Mouse (Mus musculus) neural tube, embryonic 13.5 days (tissue): ENCODE measurements around the gene Inpp5k. TPM values are rescaled to one million over a fixed set of nuclear protein-coding genes. Genes with fewer than 3 reads are reported as not detected.
"Not testable (repeated sequence)": the region's sequence is repeated elsewhere in the genome, so short reads cannot be mapped to it uniquely, and the experiment has no call there.

Source experiments
- ATAC-seq: fragments of 200-750 bp; cut with Nextera tagmentation; 2 replicates; pipeline ENCODE4 v1.8.0; 2017; ENCODE audit warnings: low read depth, mild to moderate bottlenecking, moderate TSS enrichment, moderate library complexity
- H3K27ac ChIP-seq: fragments of 300-500 bp; sonication (generic); replicated peaks from 2 replicates; pipeline ENCODE4 v1.5.1; 2015; ENCODE audit warnings: moderate library complexity, mild to moderate bottlenecking, inconsistent platforms
- H3K27me3 ChIP-seq: fragments of 300-500 bp; sonication (generic); 2 replicates; pipeline ENCODE4 v1.6.1; 2015; ENCODE audit warnings: mild to moderate bottlenecking, inconsistent platforms
- H3K36me3 ChIP-seq: fragments of 300-500 bp; sonication (generic); 2 replicates; pipeline ENCODE4 v1.6.1; 2015; ENCODE audit warnings: mild to moderate bottlenecking, inconsistent platforms
- H3K4me1 ChIP-seq: fragments of 300-500 bp; sonication (generic); replicated peaks from 2 replicates; pipeline ENCODE4 v1.6.1; 2015; ENCODE audit warnings: inconsistent platforms
- H3K4me2 ChIP-seq: fragments of 300-500 bp; sonication (generic); 2 replicates; pipeline ENCODE4 v1.6.1; 2015; ENCODE audit warnings: inconsistent platforms, mild to moderate bottlenecking, moderate library complexity
- H3K4me3 ChIP-seq: fragments of 300-500 bp; sonication (generic); 2 replicates; pipeline ENCODE4 v1.5.1; 2015; ENCODE audit warnings: mild to moderate bottlenecking, inconsistent platforms
- H3K9ac ChIP-seq: fragments of 300-500 bp; sonication (generic); 2 replicates; pipeline ENCODE4 v1.6.1; 2015; ENCODE audit warnings: moderate library complexity, mild to moderate bottlenecking, inconsistent platforms
- H3K9me3 ChIP-seq: fragments of 300-500 bp; sonication (generic); 2 replicates; pipeline ENCODE4 v1.6.1; 2016; ENCODE audit warnings: inconsistent platforms
- WGBS: fragments of 180-500 bp; shearing (Covaris S2); methylation state at CpG from one replicate; pipeline ENCODE4 v1.1.7; 2015; 5-methylcytosine and 5-hydroxymethylcytosine counted together
- polyA plus RNA-seq: library from polyadenylated mRNA; unstranded; fragments of >200 nt; fragmentation: Nextera tagmentation; extraction: Ambion mirVana; gene quantifications from 2 replicates; pipeline ENCODE4 v1.2.1, GENCODE M21; 2015

Gene Inpp5k
- polyA plus RNA-seq, 1 experiment from 2014 or later: 39.9 TPM

- no peak for ATAC-seq
- WGBS: 85% methylated on average over 7 of the region's 7 CpGs
- H3K4me1 ChIP-seq: 0 out of 2 replicates have a peak, but pooled peaks cover 10% of the 10 kb centered on the region
- no peak overlapping the region for H3K9ac ChIP-seq
- H3K27me3 ChIP-seq: no peaks in the 10 kb centered on the region
- no peaks in the 10 kb centered on the region for H3K9me3 ChIP-seq
- no peak overlapping the region for H3K4me2 ChIP-seq
- H3K36me3 ChIP-seq: peaks cover 79% of the 10 kb centered on the region
- H3K4me3 ChIP-seq: no peak overlapping the region
- no peak overlapping the region for H3K27ac ChIP-seq
Observed at GRCm38 (mm10) chr11:75595816-75596215, 35.0 kb upstream of the Inpp5k start.

GRCm38 (mm10) chr11:75596726-75597255 lies 34.0 kb upstream of the Inpp5k start:
- H3K4me2 ChIP-seq: no peak overlapping the region
- no peak overlapping the region; the same call in 1 of the 2 replicates for H3K27ac ChIP-seq
- no peak for ATAC-seq
- H3K4me1 ChIP-seq: 0 out of 2 replicates have a peak, but pooled peaks cover 7% of the 10 kb centered on the region
- H3K4me3 ChIP-seq: no peak overlapping the region
- no peaks in the 10 kb centered on the region for H3K27me3 ChIP-seq
- no peaks in the 10 kb centered on the region for H3K9me3 ChIP-seq
- no peak overlapping the region for H3K9ac ChIP-seq
- peaks cover 89% of the 10 kb centered on the region for H3K36me3 ChIP-seq
- 91% methylated on average over 3 of the region's 3 CpGs for WGBS

DNA sequence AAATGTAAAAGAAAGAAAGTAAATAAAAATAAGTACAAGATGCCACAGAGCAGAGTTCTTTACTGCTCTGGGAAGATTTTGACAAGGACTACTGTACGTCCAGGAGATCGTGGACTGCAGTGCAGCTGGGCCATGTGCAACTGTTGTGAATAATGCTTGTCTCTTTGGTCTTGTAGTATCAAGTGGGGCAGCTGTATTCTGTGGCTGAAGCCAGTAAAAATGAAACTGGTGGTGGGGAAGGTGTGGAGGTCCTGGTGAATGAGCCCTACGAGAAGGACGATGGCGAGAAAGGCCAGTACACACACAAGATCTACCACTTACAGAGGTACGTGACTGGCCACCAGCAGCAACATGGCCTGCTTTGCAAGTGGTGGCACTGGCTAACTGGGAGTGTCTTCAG lies 32.8 kb upstream of the Inpp5k start:
- H3K27me3 ChIP-seq: no peaks in the 10 kb centered on the region
- no peak overlapping the region for H3K4me2 ChIP-seq
- no peak overlapping the region for H3K27ac ChIP-seq
- no peak overlapping the region for H3K4me3 ChIP-seq
- no peak for ATAC-seq
- H3K9me3 ChIP-seq: no peaks in the 10 kb centered on the region
- peaks cover 92% of the 10 kb centered on the region for H3K36me3 ChIP-seq
- H3K9ac ChIP-seq: no peak overlapping the region
- 93% methylated on average over 6 of the region's 6 CpGs for WGBS
- H3K4me1 ChIP-seq: 0 out of 2 replicates have a peak, but pooled peaks cover 4% of the 10 kb centered on the region

GRCm38 (mm10) chr11:75599802-75600201 lies 31.0 kb upstream of the Inpp5k start:
- H3K36me3 ChIP-seq: peaks cover 89% of the 10 kb centered on the region
- not testable (repeated sequence) for H3K27ac ChIP-seq, H3K4me1 ChIP-seq, H3K9me3 ChIP-seq, H3K4me2 ChIP-seq, ATAC-seq, H3K27me3 ChIP-seq, H3K4me3 ChIP-seq, H3K9ac ChIP-seq
- 92% methylated on average over 17 of the region's 17 CpGs for WGBS

GRCm38 (mm10) chr11:75604826-75605225 lies 26.0 kb upstream of the Inpp5k start:
- no peak overlapping the region for H3K9ac ChIP-seq
- H3K27me3 ChIP-seq: no peaks in the 10 kb centered on the region
- no peaks in the 10 kb centered on the region for H3K9me3 ChIP-seq
- no peak overlapping the region for H3K4me3 ChIP-seq
- peaks cover 90% of the 10 kb centered on the region for H3K36me3 ChIP-seq
- 91% methylated on average over 5 of the region's 5 CpGs for WGBS
- no peak overlapping the region for H3K4me2 ChIP-seq
- H3K27ac ChIP-seq: no peak overlapping the region
- H3K4me1 ChIP-seq: no peaks in the 10 kb centered on the region
- no peak for ATAC-seq

DNA sequence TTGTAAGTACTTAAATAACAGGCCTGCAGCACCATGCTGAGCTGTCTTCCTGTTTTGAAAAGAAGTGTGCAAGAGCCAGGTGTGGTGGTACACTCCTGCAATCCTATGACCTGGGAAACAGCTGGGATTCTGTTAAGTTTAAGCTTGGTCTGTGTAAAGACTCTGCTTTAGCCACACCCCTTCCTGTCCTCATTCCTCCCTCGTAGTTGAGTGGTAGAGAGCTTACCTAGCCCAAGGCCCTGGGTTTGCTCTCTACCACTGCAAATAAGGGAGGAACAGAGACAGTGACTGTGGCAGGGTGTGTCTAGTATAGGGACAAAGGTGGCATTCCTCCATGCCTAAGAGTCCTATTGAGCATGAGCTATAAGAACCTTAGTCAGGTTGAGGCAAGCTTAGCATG lies 25.5 kb upstream of the Inpp5k start:
- WGBS: 69% methylated on average over 1 of the region's 1 CpGs
- peaks cover 90% of the 10 kb centered on the region for H3K36me3 ChIP-seq

GRCm38 (mm10) chr11:75608776-75609175 lies 22.0 kb upstream of the Inpp5k start:
- Histone ChIP-seq H3K4me3 (no peak overlapping the region), H3K27ac (no peak overlapping the region), H3K4me1 (no peaks in the 10 kb centered on the region), H3K36me3 (peaks cover 90% of the 10 kb centered on the region), H3K9ac (no peak overlapping the region), H3K4me2 (no peak overlapping the region), H3K9me3 (no peaks in the 10 kb centered on the region), H3K27me3 (no peaks in the 10 kb centered on the region)
- 92% methylated on average over 5 of the region's 5 CpGs for WGBS
- no peak for ATAC-seq

More for the DNA sequence above, 25.5 kb upstream of the Inpp5k start:
- H3K4me1 ChIP-seq: no peaks in the 10 kb centered on the region
- H3K27ac ChIP-seq: no peak overlapping the region
- ATAC-seq: no peak
- H3K27me3 ChIP-seq: no peaks in the 10 kb centered on the region
- H3K4me2 ChIP-seq: no peak overlapping the region
- no peak overlapping the region for H3K4me3 ChIP-seq
- no peaks in the 10 kb centered on the region for H3K9me3 ChIP-seq
- H3K9ac ChIP-seq: no peak overlapping the region

DNA sequence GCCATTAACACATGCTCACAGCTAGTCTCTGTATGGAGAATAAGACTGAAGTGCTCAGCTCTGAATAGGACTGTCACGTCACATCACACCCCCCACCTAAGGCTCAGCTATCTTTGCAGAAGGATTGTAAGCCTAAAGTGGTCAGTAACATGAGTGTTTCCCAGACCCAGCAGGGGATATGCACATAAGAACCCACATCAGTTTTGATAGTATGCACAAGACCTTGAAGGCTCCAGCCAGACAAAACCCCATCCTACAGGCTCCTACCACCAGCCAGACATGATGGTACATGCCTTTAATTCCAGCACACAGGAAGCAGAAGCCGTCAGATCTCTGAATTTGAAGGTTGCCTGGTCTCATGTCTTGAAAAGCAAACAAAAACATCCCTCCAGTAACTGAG lies 20.8 kb upstream of the Inpp5k start:
- Histone ChIP-seq H3K36me3 (peaks cover 91% of the 10 kb centered on the region), H3K4me1 (no peaks in the 10 kb centered on the region), H3K4me3 (no peak overlapping the region), H3K27ac (no peak overlapping the region), H3K9ac (no peak overlapping the region), H3K27me3 (no peaks in the 10 kb centered on the region), H3K4me2 (no peak overlapping the region), H3K9me3 (no peaks in the 10 kb centered on the region)
- WGBS: 98% methylated on average over 2 of the region's 2 CpGs
- ATAC-seq: no peak

GRCm38 (mm10) chr11:75614769-75615168 lies 16.0 kb upstream of the Inpp5k start:
- H3K9ac ChIP-seq: no peak overlapping the region
- H3K27ac ChIP-seq: no peak overlapping the region
- H3K4me1 ChIP-seq: no peaks in the 10 kb centered on the region
- no peak overlapping the region for H3K4me3 ChIP-seq
- H3K9me3 ChIP-seq: no peaks in the 10 kb centered on the region
- no peaks in the 10 kb centered on the region for H3K27me3 ChIP-seq
- ATAC-seq: no peak
- 91% methylated on average over 1 of the region's 1 CpGs for WGBS
- no peak overlapping the region for H3K4me2 ChIP-seq
- peaks cover 85% of the 10 kb centered on the region for H3K36me3 ChIP-seq

DNA sequence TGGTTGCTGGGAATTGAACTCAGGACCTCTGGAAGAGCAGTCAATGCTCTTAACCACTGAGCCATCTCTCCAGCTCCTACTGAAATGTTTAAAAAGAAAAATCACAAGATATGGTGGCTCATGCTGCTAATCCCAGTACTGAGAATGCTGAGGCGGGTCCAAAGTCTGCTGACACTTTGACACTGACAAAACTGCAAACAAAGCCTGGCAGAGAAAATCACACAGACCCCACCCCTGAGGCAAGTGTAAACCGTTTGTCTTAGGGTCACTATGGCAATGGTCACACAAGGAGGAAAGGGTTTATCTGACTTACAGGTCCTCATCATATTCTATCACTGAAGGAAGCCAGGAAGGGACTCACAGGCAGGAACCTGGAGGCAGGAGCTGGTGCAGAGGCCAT lies 15.2 kb upstream of the Inpp5k start:
- no peaks in the 10 kb centered on the region for H3K27me3 ChIP-seq
- peaks cover 85% of the 10 kb centered on the region for H3K36me3 ChIP-seq
- H3K4me1 ChIP-seq: no peaks in the 10 kb centered on the region
- no peak overlapping the region for H3K9ac ChIP-seq
- ATAC-seq: no peak
- H3K9me3 ChIP-seq: no peaks in the 10 kb centered on the region
- WGBS: 91% methylated on average over 2 of the region's 2 CpGs
- no peak overlapping the region for H3K4me3 ChIP-seq
- H3K27ac ChIP-seq: no peak overlapping the region
- H3K4me2 ChIP-seq: no peak overlapping the region

DNA sequence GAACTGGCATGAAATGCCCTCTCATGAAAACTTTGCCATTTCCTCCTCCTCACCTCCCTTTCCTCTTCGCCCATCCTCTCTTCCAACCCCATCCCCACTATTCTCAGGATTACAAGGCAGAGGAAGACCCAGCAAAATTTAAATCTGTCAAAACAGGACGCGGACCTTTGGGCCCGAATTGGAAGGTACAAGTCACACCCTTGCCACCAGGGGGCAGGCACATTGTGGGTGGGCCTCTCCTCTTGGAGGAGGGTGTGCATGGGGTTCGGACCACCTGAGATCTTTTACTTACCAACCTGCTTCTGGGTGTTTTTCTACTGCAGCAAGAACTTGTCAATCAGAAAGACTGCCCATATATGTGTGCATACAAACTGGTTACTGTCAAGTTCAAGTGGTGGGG lies 11.7 kb upstream of the Inpp5k start:
- Histone ChIP-seq H3K9ac (no peak overlapping the region), H3K27me3 (no peaks in the 10 kb centered on the region), H3K36me3 (peaks cover 86% of the 10 kb centered on the region), H3K27ac (no peak overlapping the region), H3K4me3 (no peak overlapping the region), H3K4me1 (no peaks in the 10 kb centered on the region), H3K4me2 (no peak overlapping the region), H3K9me3 (no peaks in the 10 kb centered on the region)
- WGBS: 90% methylated on average over 5 of the region's 5 CpGs
- ATAC-seq: no peak

- H3K36me3 ChIP-seq: peaks cover 85% of the 10 kb centered on the region
- H3K9me3 ChIP-seq: no peaks in the 10 kb centered on the region
- H3K27ac ChIP-seq: no peak overlapping the region
- WGBS: 93% methylated on average over 12 of the region's 12 CpGs
- H3K27me3 ChIP-seq: no peaks in the 10 kb centered on the region
- H3K4me2 ChIP-seq: no peak overlapping the region
- ATAC-seq: no peak
- H3K4me1 ChIP-seq: no peaks in the 10 kb centered on the region
- H3K9ac ChIP-seq: no peak overlapping the region; the same call in 1 of the 2 replicates
- H3K4me3 ChIP-seq: no peak overlapping the region
Observed at GRCm38 (mm10) chr11:75620136-75620780, 10.5 kb upstream of the Inpp5k start.

DNA sequence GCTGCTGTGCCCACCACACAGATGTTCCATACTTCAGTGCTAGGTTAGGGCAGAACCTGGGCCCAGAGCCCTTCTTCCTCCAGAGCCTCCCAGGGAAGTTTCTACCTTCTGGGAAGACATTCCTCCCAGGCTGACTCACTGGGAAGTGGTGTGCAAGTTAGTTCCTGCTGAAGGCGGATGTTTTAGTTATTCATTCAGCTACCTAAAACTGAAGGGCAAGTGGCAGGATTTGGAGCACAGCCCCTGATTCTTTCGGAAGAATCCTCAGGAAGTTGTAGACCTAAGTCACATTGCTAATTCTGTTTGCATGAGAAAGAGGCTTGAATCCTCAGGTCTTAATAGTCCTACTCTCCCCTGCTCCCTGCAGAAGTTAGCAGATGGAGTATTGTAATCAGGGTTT lies 9.4 kb upstream of the Inpp5k start:
- Histone ChIP-seq H3K36me3 (peaks cover 90% of the 10 kb centered on the region), H3K4me1 (no peaks in the 10 kb centered on the region), H3K9ac (no peak overlapping the region), H3K27me3 (no peaks in the 10 kb centered on the region), H3K9me3 (no peaks in the 10 kb centered on the region), H3K4me3 (no peak overlapping the region), H3K4me2 (no peak overlapping the region), H3K27ac (no peak overlapping the region)
- 69% methylated on average over 2 of the region's 2 CpGs for WGBS
- no peak for ATAC-seq
